Mouse (Mus musculus) MEL (cell line): ENCODE data around the gene Abca7. TPM values are rescaled to one million over a fixed set of nuclear protein-coding genes. Genes with fewer than 3 reads are reported as not detected.

Experiments used
- DNase-seq: peaks from one replicate; pipeline ENCODE4 v3.0.0; 2011; ENCODE audit warnings: low read depth, low spot score
- H3K27ac ChIP-seq: 2 replicates; pipeline ENCODE4 v1.5.1; 2012; ENCODE audit warnings: low read depth, mild to moderate bottlenecking, control low read depth, low read length, moderate library complexity; ENCODE audit not compliant: control insufficient read depth
- H3K27me3 ChIP-seq, 2 experiments: fragments of 150-350 bp in 1 of 2; sonication (generic) in 1 of 2; 2 replicates each; pipeline ENCODE4 v1.6.1; 2012; ENCODE audit warnings: low read length in 2 of 2, mild to moderate bottlenecking in 2 of 2, improper control_type of control experiment in 1 of 2, moderate library complexity in 1 of 2; ENCODE audit not compliant: insufficient read depth in 2 of 2, control insufficient read depth in 1 of 2
- H3K36me3 ChIP-seq, 2 experiments: 2 replicates each; pipeline ENCODE4 v1.6.1; 2012 to 2014; ENCODE audit warnings: low read length in 2 of 2, improper control_type of control experiment in 1 of 2, inconsistent platforms in 1 of 2, mild to moderate bottlenecking in 1 of 2; ENCODE audit not compliant: insufficient read depth in 2 of 2, control insufficient read depth in 1 of 2
- H3K4me1 ChIP-seq, 2 experiments: fragments of 150-350 bp in 1 of 2; sonication (generic) in 1 of 2; 2 replicates each; pipeline ENCODE4 v1.6.1; 2012; ENCODE audit warnings: low read length in 2 of 2, improper control_type of control experiment in 1 of 2, mild to moderate bottlenecking in 1 of 2; ENCODE audit not compliant: insufficient read depth in 2 of 2, control insufficient read depth in 1 of 2
- H3K4me3 ChIP-seq, 2 experiments: fragments of 150-350 bp in 1 of 2; sonication (generic) in 1 of 2; 2 replicates each; pipeline ENCODE4 v1.5.1; 2012; ENCODE audit warnings: low read depth in 2 of 2, low read length in 2 of 2, mild to moderate bottlenecking in 2 of 2, moderate library complexity in 2 of 2, control low read depth in 1 of 2, improper control_type of control experiment in 1 of 2; ENCODE audit not compliant: control insufficient read depth in 1 of 2, insufficient read depth in 1 of 2
- H3K79me2 ChIP-seq: 2 replicates; pipeline ENCODE4 v1.6.1; 2012; ENCODE audit warnings: mild to moderate bottlenecking, low read length, moderate library complexity; ENCODE audit not compliant: control insufficient read depth, poor library complexity, insufficient read depth
- H3K9ac ChIP-seq: 2 replicates; pipeline ENCODE4 v1.6.1; 2012; ENCODE audit warnings: low read depth, mild to moderate bottlenecking, control low read depth, low read length, moderate library complexity; ENCODE audit not compliant: control insufficient read depth, poor library complexity, severe bottlenecking
- H3K9me3 ChIP-seq: fragments of 150-350 bp; sonication (generic); replicated peaks from 2 replicates; pipeline ENCODE4 v1.6.1; 2012; ENCODE audit warnings: mild to moderate bottlenecking, low read length, improper control_type of control experiment, moderate library complexity; ENCODE audit not compliant: insufficient read depth
- BHLHE40 ChIP-seq: IDR thresholded peaks from 2 replicates; pipeline ENCODE4 v1.6.1; 2012; ENCODE audit warnings: low read depth, mild to moderate bottlenecking, inconsistent platforms, low read length, improper control_type of control experiment, borderline replicate concordance
- CHD1 ChIP-seq: IDR thresholded peaks from 2 replicates; pipeline ENCODE4 v1.6.1; 2012; ENCODE audit warnings: low read depth, mild to moderate bottlenecking, inconsistent platforms, low read length, improper control_type of control experiment
- CHD2 ChIP-seq: IDR thresholded peaks from 2 replicates; pipeline ENCODE4 v1.6.1; 2011; ENCODE audit warnings: low read length, improper control_type of control experiment
- CTCF ChIP-seq, 3 experiments: IDR thresholded peaks in 2 of 3; conservative IDR thresholded peaks in 1 of 3; 2 replicates each; pipeline ENCODE4 v1.5.1; 2011 to 2012; ENCODE audit warnings: low read length in 3 of 3, low read depth in 2 of 3, mild to moderate bottlenecking in 2 of 3, improper control_type of control experiment in 1 of 3, inconsistent platforms in 1 of 3, mixed read lengths in 1 of 3, moderate library complexity in 1 of 3; ENCODE audit not compliant: control insufficient read depth in 1 of 3, insufficient read depth in 1 of 3, poor library complexity in 1 of 3, severe bottlenecking in 1 of 3
- ELF1 ChIP-seq: IDR thresholded peaks from 2 replicates; pipeline ENCODE4 v1.6.1; 2014; ENCODE audit warnings: low read depth, mild to moderate bottlenecking, inconsistent platforms, low read length, improper control_type of control experiment, moderate library complexity
- GABPA ChIP-seq: IDR thresholded peaks from 2 replicates; pipeline ENCODE4 v1.6.1; 2012; ENCODE audit warnings: low read depth, mild to moderate bottlenecking, inconsistent platforms, low read length, improper control_type of control experiment, moderate library complexity
- GATA1 ChIP-seq: IDR thresholded peaks from 2 replicates; pipeline ENCODE4 v1.6.1; 2011; ENCODE audit warnings: low read depth, low read length, improper control_type of control experiment
- KAT2A ChIP-seq: conservative IDR thresholded peaks from 2 replicates; pipeline ENCODE4 v1.6.1; 2012; ENCODE audit warnings: low read depth, low read length, improper control_type of control experiment, inconsistent platforms
- MAFK ChIP-seq: IDR thresholded peaks from 2 replicates; pipeline ENCODE4 v1.6.1; 2011; ENCODE audit warnings: low read depth, mild to moderate bottlenecking, low read length, improper control_type of control experiment, borderline replicate concordance
- MAZ ChIP-seq: IDR thresholded peaks from 2 replicates; pipeline ENCODE4 v1.6.1; 2012; ENCODE audit warnings: low read depth, mild to moderate bottlenecking, inconsistent platforms, low read length, improper control_type of control experiment
- MEF2A ChIP-seq: IDR thresholded peaks from 2 replicates; pipeline ENCODE4 v1.6.1; 2014; ENCODE audit warnings: low read depth, mild to moderate bottlenecking, inconsistent platforms, low read length, improper control_type of control experiment; ENCODE audit not compliant: poor library complexity, insufficient replicate concordance, severe bottlenecking; ENCODE audit errors: extremely low read depth
- MXI1 ChIP-seq: IDR thresholded peaks from 2 replicates; pipeline ENCODE4 v1.6.1; 2011; ENCODE audit warnings: mild to moderate bottlenecking, low read depth, low read length, improper control_type of control experiment
- MYB ChIP-seq: IDR thresholded peaks from 2 replicates; pipeline ENCODE4 v1.6.1; 2011; ENCODE audit warnings: mild to moderate bottlenecking, low read depth, low read length, improper control_type of control experiment
- MYC ChIP-seq: IDR thresholded peaks from 2 replicates; pipeline ENCODE4 v1.6.1; 2011; ENCODE audit warnings: low read depth, mild to moderate bottlenecking, low read length, improper control_type of control experiment, moderate library complexity
- NELFE ChIP-seq: IDR thresholded peaks from 2 replicates; pipeline ENCODE4 v1.6.1; 2011; ENCODE audit warnings: low read depth, low read length, improper control_type of control experiment
- NRF1 ChIP-seq: IDR thresholded peaks from 2 replicates; pipeline ENCODE4 v1.6.1; 2014; ENCODE audit warnings: low read depth, mild to moderate bottlenecking, inconsistent platforms, low read length, improper control_type of control experiment, moderate library complexity; ENCODE audit not compliant: poor library complexity, insufficient read depth, severe bottlenecking
- POLR2AphosphoS2 ChIP-seq: IDR thresholded peaks from 2 replicates; pipeline ENCODE4 v1.6.1; 2011; ENCODE audit warnings: low read length, improper control_type of control experiment
- POLR2AphosphoS5 ChIP-seq: IDR thresholded peaks from 2 replicates; pipeline ENCODE4 v1.6.1; 2012; ENCODE audit warnings: low read depth, borderline replicate concordance, mild to moderate bottlenecking, inconsistent platforms, low read length, moderate library complexity, mixed read lengths
- RAD21 ChIP-seq: IDR thresholded peaks from 2 replicates; pipeline ENCODE4 v1.6.1; 2011; ENCODE audit warnings: mild to moderate bottlenecking, low read depth, low read length, improper control_type of control experiment
- SIN3A ChIP-seq: IDR thresholded peaks from 2 replicates; pipeline ENCODE4 v1.6.1; 2012; ENCODE audit warnings: low read length, improper control_type of control experiment, inconsistent platforms
- SMC3 ChIP-seq: IDR thresholded peaks from 2 replicates; pipeline ENCODE4 v1.6.1; 2011; ENCODE audit warnings: low read depth, low read length, improper control_type of control experiment
- TBP ChIP-seq: IDR thresholded peaks from 2 replicates; pipeline ENCODE4 v1.8.0; 2011; ENCODE audit warnings: low read depth, low read length, improper control_type of control experiment
- UBTF ChIP-seq: IDR thresholded peaks from 2 replicates; pipeline ENCODE4 v1.6.1; 2012; ENCODE audit warnings: low read depth, mild to moderate bottlenecking, inconsistent platforms, low read length, improper control_type of control experiment, moderate library complexity, borderline replicate concordance; ENCODE audit not compliant: insufficient read depth
- USF1 ChIP-seq: IDR thresholded peaks from 2 replicates; pipeline ENCODE4 v1.6.1; 2014; ENCODE audit warnings: low read depth, mild to moderate bottlenecking, inconsistent platforms, low read length, improper control_type of control experiment, moderate library complexity
- USF2 ChIP-seq, 2 experiments: IDR thresholded peaks; 2 replicates each; pipeline ENCODE4 v1.6.1; 2011 to 2012; ENCODE audit warnings: improper control_type of control experiment in 2 of 2, low read length in 2 of 2, borderline replicate concordance in 1 of 2, inconsistent platforms in 1 of 2, low read depth in 1 of 2, mild to moderate bottlenecking in 1 of 2; ENCODE audit not compliant: insufficient read depth in 1 of 2
- ZC3H11A ChIP-seq: IDR thresholded peaks from 2 replicates; pipeline ENCODE4 v1.6.1; 2012; ENCODE audit warnings: low read depth, mild to moderate bottlenecking, inconsistent platforms, low read length, improper control_type of control experiment
- ZKSCAN1 ChIP-seq: IDR thresholded peaks from 2 replicates; pipeline ENCODE4 v1.6.1; 2012; ENCODE audit warnings: low read depth, mild to moderate bottlenecking, inconsistent platforms, low read length, improper control_type of control experiment, moderate library complexity
- ZMIZ1 ChIP-seq: IDR thresholded peaks from 2 replicates; pipeline ENCODE4 v1.6.1; 2012; ENCODE audit warnings: low read depth, mild to moderate bottlenecking, inconsistent platforms, low read length, improper control_type of control experiment, moderate library complexity
- ZNF384 ChIP-seq: IDR thresholded peaks from 2 replicates; pipeline ENCODE4 v1.6.1; 2012; ENCODE audit warnings: low read depth, mild to moderate bottlenecking, inconsistent platforms, low read length, improper control_type of control experiment
- polyA plus RNA-seq, 2 experiments: library from polyadenylated mRNA; stranded (reverse) in 1 of 2; unstranded in 1 of 2; fragments of >175 nt in 1 of 2; fragments of >200 nt in 1 of 2; gene quantifications; 2 replicates each; pipeline versions ENCODE4 v1.2.1 to v1.2.4; 2012; ENCODE audit warnings: low replicate concordance in 2 of 2, low read depth in 1 of 2; ENCODE audit not compliant: insufficient read length in 2 of 2, insufficient read depth in 1 of 2, missing spikeins in 1 of 2
- total RNA-seq: library from RNA; depleted of rRNA; stranded (reverse); fragments of 300-350 nt; gene quantifications from 2 replicates; pipeline ENCODE4 v1.2.3, GENCODE M21; 2012

The Abca7 gene
- total and polyA plus RNA-seq, 3 experiments: 7.7 to 16.8 TPM; not detected in 1

GRCm38 (mm10) chr10:80013609-80014008, 17.3 kb downstream of the Abca7 start:
- Histone ChIP-seq H3K79me2 (peaks cover 12% of the 10 kb centered on the region), H3K9me3 (no peaks in the 10 kb centered on the region), H3K4me3 (no peak overlapping the region), H3K9ac (no peak overlapping the region), H3K36me3 (peaks cover 8 to 12% of the 10 kb centered on the region in 2 experiments), H3K4me1 (peaks cover 8 to 13% of the 10 kb centered on the region in 2 experiments)
- TF ChIP-seq GABPA (no peak), CHD2 (no peak), SIN3A (no peak), RAD21 (no peak), BHLHE40 (no peak), ZMIZ1 (no peak)
- TF ChIP-seq, all 39 proteins: peak for 0
- no peak overlapping the region for H3K27ac ChIP-seq
- no peaks in the 10 kb centered on the region for H3K27me3 ChIP-seq
- no peak for DNase-seq

- peaks cover 8 to 11% of the 10 kb centered on the region in 2 experiments for H3K36me3 ChIP-seq
Observed at GRCm38 (mm10) chr10:80014484-80015290, 18.4 kb downstream of the Abca7 start.

More at GRCm38 (mm10) chr10:80014484-80015290, 18.4 kb downstream of the Abca7 start:
- Histone ChIP-seq H3K27me3 (no peaks in the 10 kb centered on the region), H3K4me1 (peaks cover 10 to 19% of the 10 kb centered on the region in 2 experiments), H3K27ac (no peak overlapping the region), H3K4me3 (no peak overlapping the region), H3K9ac (no peak overlapping the region), H3K79me2 (peaks cover 12% of the 10 kb centered on the region), H3K9me3 (no peaks in the 10 kb centered on the region)
- TF ChIP-seq ZKSCAN1 (no peak), CHD1 (no peak), ZC3H11A (peak; percentile 28; the same call in 1 of the 2 replicates), MXI1 (no peak), TBP (no peak), SIN3A (no peak), NRF1 (no peak), CTCF (IDR thresholded peaks at IDR 0.05 in 2 of 3, conservative IDR thresholded peaks at IDR 0.05 in 1 of 3; ENCODE audit: control insufficient read depth in 1 of 3, insufficient read depth in 1 of 3, low read depth in 2 of 3, low read length in 3 of 3, poor library complexity in 1 of 3, severe bottlenecking in 1 of 3) (peak; percentile 43 to 64 (median 56)), MYB (no peak), USF2 (IDR thresholded peaks at IDR 0.05; ENCODE audit: borderline replicate concordance in 1 of 2, insufficient read depth in 1 of 2, low read depth in 1 of 2, low read length in 2 of 2) (no peak), KAT2A (no peak), UBTF (no peak), BHLHE40 (no peak), POLR2AphosphoS2 (no peak), MYC (no peak), POLR2AphosphoS5 (no peak), NELFE (no peak), RAD21 (peak; percentile 40), MAZ (no peak), ZNF384 (no peak), GATA1 (no peak), ELF1 (no peak), MEF2A (no peak), MAFK (no peak), SMC3 (peak; percentile 47), USF1 (no peak)
- DNase-seq: peak; percentile 37
